8 mouse cellular contexts compared by ENCODE assay signal in the genomic region with DNA sequence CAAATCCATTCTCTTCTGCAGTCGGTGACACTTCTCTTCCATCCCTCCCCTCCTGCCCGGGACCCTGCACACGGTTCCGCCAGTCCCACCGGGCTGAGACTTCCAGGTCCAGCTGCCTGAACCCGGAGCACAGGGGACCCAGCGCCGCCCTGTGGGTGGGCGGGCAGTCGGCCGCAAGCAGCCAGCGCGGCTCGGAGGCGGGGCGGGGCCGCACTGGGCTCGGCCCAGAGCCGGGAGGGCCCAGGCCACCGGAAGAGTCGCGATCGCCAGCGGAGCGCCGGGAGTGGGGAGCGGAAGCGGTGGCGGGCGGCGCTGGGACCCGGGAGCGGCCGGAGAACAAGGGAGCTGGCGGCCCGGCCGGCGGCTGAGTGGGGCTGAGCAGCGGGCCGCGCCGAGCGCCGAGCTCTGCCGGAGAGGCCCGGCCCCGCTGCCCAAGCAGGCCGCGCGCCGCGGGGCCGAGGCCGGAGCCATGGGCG. TPM values are rescaled to one million over a fixed set of nuclear protein-coding genes. Genes with fewer than 3 reads are reported as not detected.
DNase-seq lines count a peak whose midpoint lies in the region; ATAC-seq lines count a peak whose summit lies in the region.

A gene (plus strand): TSS at position 257 of the 476 bp plus-strand sequence.

- H3K4me2 ChIP-seq in forebrain, embryonic 11.5 days (ENCODE audit: low read depth, low read length, severe bottlenecking): peak within 1 kb of the TSS; percentile 68
- H3K4me2 ChIP-seq in heart, embryonic 15.5 days: peak within 1 kb of the TSS; percentile 90
- H3K4me2 ChIP-seq in liver, embryonic 15.5 days: peak within 1 kb of the TSS; percentile 90
- peak within 1 kb of the TSS; percentile 48 for H3K4me2 ChIP-seq in neural tube, embryonic 11.5 days (ENCODE audit: low read depth)
- H3K4me2 ChIP-seq in stomach, embryonic 16.5 days (ENCODE audit: low read depth, low read length): peak within 1 kb of the TSS; percentile 78

- under 1% methylated on average over 41 of the region's 55 CpGs for WGBS in forebrain, embryonic 11.5 days
- WGBS in heart, embryonic 15.5 days: under 1% methylated on average over 54 of the region's 55 CpGs
- WGBS in liver, embryonic 15.5 days (ENCODE audit: insufficient replicate concordance): under 1% methylated on average over 55 of the region's 55 CpGs
- under 1% methylated on average over 44 of the region's 55 CpGs for WGBS in neural tube, embryonic 11.5 days
- under 1% methylated on average over 50 of the region's 55 CpGs for WGBS in stomach, embryonic 16.5 days

- no peaks in the 10 kb centered on the region for H3K36me3 ChIP-seq in forebrain, embryonic 11.5 days (ENCODE audit: control insufficient read depth, insufficient read depth, low read length)
- peaks cover 1% of the 10 kb centered on the region for H3K36me3 ChIP-seq in heart, embryonic 15.5 days
- H3K36me3 ChIP-seq in liver, embryonic 15.5 days (replicated peaks): peaks cover 10% of the 10 kb centered on the region
- peaks cover 5% of the 10 kb centered on the region; the same call in 1 of the 2 replicates for H3K36me3 ChIP-seq in neural tube, embryonic 11.5 days (ENCODE audit: control insufficient read depth, insufficient read depth, low read length)
- H3K36me3 ChIP-seq in stomach, embryonic 16.5 days (ENCODE audit: control insufficient read depth, insufficient read depth, low read length): no peaks in the 10 kb centered on the region

- H3K27me3 ChIP-seq in forebrain, embryonic 11.5 days (ENCODE audit: control insufficient read depth, insufficient read depth, low read length): no peaks in the 10 kb centered on the region
- H3K27me3 ChIP-seq in heart, embryonic 15.5 days: no peaks in the 10 kb centered on the region
- H3K27me3 ChIP-seq in liver, embryonic 15.5 days: no peaks in the 10 kb centered on the region
- no peaks in the 10 kb centered on the region for H3K27me3 ChIP-seq in neural tube, embryonic 11.5 days (ENCODE audit: control insufficient read depth, insufficient read depth, low read length)
- H3K27me3 ChIP-seq in stomach, embryonic 16.5 days (ENCODE audit: control insufficient read depth, insufficient read depth, low read length): no peaks in the 10 kb centered on the region

- peak within 1 kb of the TSS; percentile 84 for H3K27ac ChIP-seq in forebrain, embryonic 11.5 days (ENCODE audit: low read depth, low read length)
- peak within 1 kb of the TSS; percentile 98 for H3K27ac ChIP-seq in heart, embryonic 15.5 days
- peak within 1 kb of the TSS; percentile 84 for H3K27ac ChIP-seq in liver, embryonic 15.5 days (replicated peaks)
- H3K27ac ChIP-seq in neural tube, embryonic 11.5 days (ENCODE audit: low read depth, low read length): peak within 1 kb of the TSS; percentile 83
- peak within 1 kb of the TSS; percentile 97 for H3K27ac ChIP-seq in stomach, embryonic 16.5 days (ENCODE audit: low read length)

- no peaks in the 10 kb centered on the region for H3K9me3 ChIP-seq in forebrain, embryonic 11.5 days (ENCODE audit: control insufficient read depth, low read length)
- no peaks in the 10 kb centered on the region for H3K9me3 ChIP-seq in heart, embryonic 15.5 days (replicated peaks)
- no peaks in the 10 kb centered on the region for H3K9me3 ChIP-seq in liver, embryonic 15.5 days (replicated peaks)
- H3K9me3 ChIP-seq in neural tube, embryonic 11.5 days (ENCODE audit: control insufficient read depth, low read length): no peaks in the 10 kb centered on the region
- H3K9me3 ChIP-seq in stomach, embryonic 16.5 days (replicated peaks; ENCODE audit: control insufficient read depth, low read length): no peaks in the 10 kb centered on the region

- H3K4me1 ChIP-seq in forebrain, embryonic 11.5 days (replicated peaks; ENCODE audit: control insufficient read depth, insufficient read depth, low read length): peaks cover 6% of the 10 kb centered on the region; the same call in 1 of the 2 replicates
- peaks cover 26% of the 10 kb centered on the region for H3K4me1 ChIP-seq in heart, embryonic 15.5 days (replicated peaks)
- peaks cover 48% of the 10 kb centered on the region for H3K4me1 ChIP-seq in liver, embryonic 15.5 days (replicated peaks)
- peaks cover 10% of the 10 kb centered on the region; the same call in 1 of the 2 replicates for H3K4me1 ChIP-seq in neural tube, embryonic 11.5 days (ENCODE audit: control insufficient read depth, insufficient read depth, low read length)
- H3K4me1 ChIP-seq in stomach, embryonic 16.5 days (ENCODE audit: control insufficient read depth, insufficient read depth, low read length): peaks cover 11% of the 10 kb centered on the region; the same call in 1 of the 2 replicates

- DNase-seq in CD8-positive naive resting alpha-beta T cell, adult 2 months (ENCODE audit: low read depth in 2 of 2, low spot score in 2 of 2): peak; percentile 48
- peak; percentile 69 for DNase-seq in c-Kit-positive CD71-negative TER-119-negative erythroid progenitor cells, embryonic 14.5 days (ENCODE audit: low read depth)
- peak; percentile 96 for DNase-seq in forebrain, embryonic 11.5 days (ENCODE audit: low spot score)
- DNase-seq in kidney, postnatal 25 days: peak; percentile 89 to 97
- peak; percentile 95 for DNase-seq in neural tube, embryonic 11.5 days (ENCODE audit: low spot score)

- peak; percentile 96 for ATAC-seq in forebrain, embryonic 11.5 days (replicated peaks; ENCODE audit: low FRiP score)
- ATAC-seq in heart, embryonic 15.5 days (replicated peaks; ENCODE audit: insufficient number of reproducible peaks, insufficient read depth, low FRiP score, low read depth): peak; percentile 98
- peak; percentile 97 for ATAC-seq in liver, embryonic 15.5 days (ENCODE audit: insufficient read depth)
- peak; percentile 95 for ATAC-seq in neural tube, embryonic 11.5 days (ENCODE audit: insufficient read depth, low FRiP score, low TSS enrichment)
- ATAC-seq in stomach, embryonic 16.5 days (ENCODE audit: insufficient read depth, low FRiP score): peak; percentile 97

- H3K4me3 ChIP-seq in forebrain, embryonic 11.5 days (ENCODE audit: low read depth, low read length): peak within 1 kb of the TSS; percentile 92
- peak within 1 kb of the TSS; percentile 100 for H3K4me3 ChIP-seq in heart, embryonic 15.5 days
- peak within 1 kb of the TSS; percentile 83 for H3K4me3 ChIP-seq in liver, embryonic 15.5 days (replicated peaks)
- peak within 1 kb of the TSS; percentile 97 for H3K4me3 ChIP-seq in neural tube, embryonic 11.5 days (ENCODE audit: low read depth, low read length)
- H3K4me3 ChIP-seq in stomach, embryonic 16.5 days (replicated peaks; ENCODE audit: low read length): peak within 1 kb of the TSS; percentile 100

- H3K9ac ChIP-seq in forebrain, embryonic 11.5 days (ENCODE audit: low read length): peak within 1 kb of the TSS; percentile 97
- peak within 1 kb of the TSS; percentile 100 for H3K9ac ChIP-seq in heart, embryonic 15.5 days
- H3K9ac ChIP-seq in liver, embryonic 15.5 days: peak within 1 kb of the TSS; percentile 94
- H3K9ac ChIP-seq in neural tube, embryonic 11.5 days (ENCODE audit: low read length): peak within 1 kb of the TSS; percentile 97
- H3K9ac ChIP-seq in stomach, embryonic 16.5 days (ENCODE audit: low read length): peak within 1 kb of the TSS; percentile 98

RNA-seq across cellular contexts. Expression of the gene that starts here (rescaled TPM):
- polyA plus RNA-seq in forebrain, embryonic 11.5 days (2014; fragmentation: Nextera tagmentation; extraction: Ambion mirVana): 42.8 and 45.4 TPM in 2 replicates
- polyA plus RNA-seq in heart, embryonic 15.5 days (2015; fragmentation: Nextera tagmentation; extraction: Ambion mirVana): 16.9 and 24.3 TPM in 2 replicates
- polyA plus RNA-seq in liver, embryonic 15.5 days (2015; fragmentation: Nextera tagmentation; extraction: Ambion mirVana): 3.8 and 4.8 TPM in 2 replicates
- 58.1 and 62.7 TPM in 2 replicates for polyA plus RNA-seq in neural tube, embryonic 11.5 days (2014; fragmentation: Nextera tagmentation; extraction: Ambion mirVana)
- 17.4 and 17.6 TPM in 2 replicates for polyA plus RNA-seq in stomach, embryonic 16.5 days (2015; fragmentation: Nextera tagmentation; extraction: Ambion mirVana)

Comparison
In these comparisons a context has a peak if more than half of its experiments do, and no peak if none do; other contexts are left out.
1. Peak in every context shown above with its lines: DNase-seq, ATAC-seq, H3K4me3 ChIP-seq and H3K27ac ChIP-seq.